Mouse (Mus musculus) lung, embryonic 15.5 days (tissue): ENCODE data around the gene Tbc1d2. TPM values are rescaled to one million over a fixed set of nuclear protein-coding genes. Genes with fewer than 3 reads are reported as not detected.

Experiments used
- ATAC-seq: fragments of 200-750 bp; cut with Nextera tagmentation; 2 replicates; pipeline ENCODE4 v1.8.0; 2017; ENCODE audit warnings: moderate number of reproducible peaks, borderline replicate concordance; ENCODE audit not compliant: low FRiP score, low TSS enrichment; ENCODE audit errors: extremely low read depth
- H3K27ac ChIP-seq: fragments of 300-500 bp; sonication (generic); 2 replicates; pipeline ENCODE4 v1.5.1; 2015; ENCODE audit warnings: moderate library complexity, mild to moderate bottlenecking, inconsistent platforms
- H3K27me3 ChIP-seq: fragments of 300-500 bp; sonication (generic); 2 replicates; pipeline ENCODE4 v1.6.1; 2015; ENCODE audit warnings: inconsistent platforms
- H3K36me3 ChIP-seq: fragments of 300-500 bp; sonication (generic); 2 replicates; pipeline ENCODE4 v1.6.1; 2015; ENCODE audit warnings: inconsistent platforms
- H3K4me1 ChIP-seq: fragments of 300-500 bp; sonication (generic); 2 replicates; pipeline ENCODE4 v1.6.1; 2015; ENCODE audit warnings: inconsistent platforms
- H3K4me2 ChIP-seq: fragments of 300-500 bp; sonication (generic); 2 replicates; pipeline ENCODE4 v1.6.1; 2015; ENCODE audit warnings: inconsistent platforms, mild to moderate bottlenecking, moderate library complexity
- H3K4me3 ChIP-seq: fragments of 300-500 bp; sonication (generic); 2 replicates; pipeline ENCODE4 v1.5.1; 2015; ENCODE audit warnings: mild to moderate bottlenecking, inconsistent platforms
- H3K9ac ChIP-seq: fragments of 300-500 bp; sonication (generic); 2 replicates; pipeline ENCODE4 v1.6.1; 2015; ENCODE audit warnings: inconsistent platforms
- H3K9me3 ChIP-seq: fragments of 300-500 bp; sonication (generic); 2 replicates; pipeline ENCODE4 v1.6.1; 2016; ENCODE audit warnings: inconsistent platforms
- WGBS: fragments of 180-500 bp; shearing (Covaris S2); methylation state at CpG from one replicate; pipeline ENCODE4 v1.1.7; 2015; 5-methylcytosine and 5-hydroxymethylcytosine counted together
- polyA plus RNA-seq: library from polyadenylated mRNA; unstranded; fragments of >200 nt; fragmentation: Nextera tagmentation; extraction: Ambion mirVana; gene quantifications from 2 replicates; pipeline ENCODE4 v1.2.1, GENCODE M21; 2015

The Tbc1d2 gene
- polyA plus RNA-seq, 1 experiment from 2014 or later, result 3.6 TPM

- Histone ChIP-seq H3K27ac (no peak overlapping the region), H3K4me2 (no peak overlapping the region), H3K4me3 (no peak overlapping the region), H3K9me3 (no peaks in the 10 kb centered on the region), H3K9ac (no peak overlapping the region), H3K36me3 (no peaks in the 10 kb centered on the region), H3K27me3 (no peaks in the 10 kb centered on the region), H3K4me1 (0 out of 2 replicates have a peak, but pooled peaks cover 3% of the 10 kb centered on the region)
- ATAC-seq, result no peak
- WGBS, result 11% methylated on average over 23 of the region's 23 CpGs
Measured at GRCm38 (mm10) chr4:46620330-46620729, 29.7 kb downstream of the Tbc1d2 start.

- no peak for ATAC-seq
- Histone ChIP-seq H3K36me3 (no peaks in the 10 kb centered on the region), H3K4me2 (no peak overlapping the region), H3K9me3 (no peaks in the 10 kb centered on the region), H3K4me3 (no peak overlapping the region), H3K9ac (no peak overlapping the region), H3K4me1 (0 out of 2 replicates have a peak, but pooled peaks cover 3% of the 10 kb centered on the region), H3K27me3 (no peaks in the 10 kb centered on the region), H3K27ac (no peak overlapping the region)
- WGBS, result 50% methylated on average over 11 of the region's 11 CpGs
Measured at GRCm38 (mm10) chr4:46618196-46618817, 31.7 kb downstream of the Tbc1d2 start.

- no peaks in the 10 kb centered on the region for H3K4me1 ChIP-seq
- H3K9me3 ChIP-seq, result no peaks in the 10 kb centered on the region
- ATAC-seq, result no peak
- no peak overlapping the region for H3K4me2 ChIP-seq
- no peak overlapping the region for H3K9ac ChIP-seq
- WGBS, result 62% methylated on average over 6 of the region's 6 CpGs
- no peak overlapping the region for H3K4me3 ChIP-seq
- no peaks in the 10 kb centered on the region for H3K27me3 ChIP-seq
- H3K36me3 ChIP-seq, result no peaks in the 10 kb centered on the region
- no peak overlapping the region for H3K27ac ChIP-seq
Measured at GRCm38 (mm10) chr4:46617408-46617807, 32.6 kb downstream of the Tbc1d2 start.

GRCm38 (mm10) chr4:46614641-46615040, 35.4 kb downstream of the Tbc1d2 start:
- no peak overlapping the region for H3K4me2 ChIP-seq
- no peak overlapping the region for H3K9ac ChIP-seq
- H3K36me3 ChIP-seq, result no peaks in the 10 kb centered on the region
- H3K9me3 ChIP-seq, result no peaks in the 10 kb centered on the region
- no peaks in the 10 kb centered on the region for H3K4me1 ChIP-seq
- no peak for ATAC-seq
- 73% methylated on average over 9 of the region's 9 CpGs for WGBS
- no peaks in the 10 kb centered on the region for H3K27me3 ChIP-seq
- H3K4me3 ChIP-seq, result no peak overlapping the region
- no peak overlapping the region for H3K27ac ChIP-seq

GRCm38 (mm10) chr4:46613618-46614017, 36.4 kb downstream of the Tbc1d2 start:
- no peaks in the 10 kb centered on the region for H3K4me1 ChIP-seq
- H3K9me3 ChIP-seq, result no peaks in the 10 kb centered on the region
- no peaks in the 10 kb centered on the region for H3K36me3 ChIP-seq
- H3K4me3 ChIP-seq, result no peak overlapping the region
- no peak overlapping the region for H3K9ac ChIP-seq
- WGBS, result 57% methylated on average over 12 of the region's 12 CpGs
- H3K27me3 ChIP-seq, result no peaks in the 10 kb centered on the region
- no peak overlapping the region for H3K27ac ChIP-seq
- ATAC-seq, result no peak
- no peak overlapping the region for H3K4me2 ChIP-seq

- no peaks in the 10 kb centered on the region for H3K4me1 ChIP-seq
- H3K4me3 ChIP-seq, result no peak overlapping the region
- H3K27me3 ChIP-seq, result no peaks in the 10 kb centered on the region
- 0% methylated on average over 4 of the region's 4 CpGs for WGBS
- no peak overlapping the region for H3K9ac ChIP-seq
- H3K4me2 ChIP-seq, result no peak overlapping the region
- no peaks in the 10 kb centered on the region for H3K9me3 ChIP-seq
- no peaks in the 10 kb centered on the region for H3K36me3 ChIP-seq
- ATAC-seq, result no peak
- H3K27ac ChIP-seq, result no peak overlapping the region
Measured at GRCm38 (mm10) chr4:46611181-46611580, 38.8 kb downstream of the Tbc1d2 start.

- no peak for ATAC-seq
- H3K36me3 ChIP-seq, result no peaks in the 10 kb centered on the region
Measured at GRCm38 (mm10) chr4:46607601-46608000, 42.4 kb downstream of the Tbc1d2 start.

GRCm38 (mm10) chr4:46605451-46605850, 44.6 kb downstream of the Tbc1d2 start:
- Histone ChIP-seq H3K4me2 (no peak overlapping the region), H3K27ac (no peak overlapping the region), H3K4me3 (no peak overlapping the region), H3K36me3 (no peaks in the 10 kb centered on the region), H3K27me3 (peaks cover 36% of the 10 kb centered on the region), H3K9ac (no peak overlapping the region), H3K4me1 (peaks cover 8% of the 10 kb centered on the region), H3K9me3 (no peaks in the 10 kb centered on the region)
- no peak for ATAC-seq
- 56% methylated on average over 11 of the region's 11 CpGs for WGBS

More at GRCm38 (mm10) chr4:46607601-46608000, 42.4 kb downstream of the Tbc1d2 start:
- H3K4me3 ChIP-seq, result no peak overlapping the region
- H3K27ac ChIP-seq, result no peak overlapping the region
- peaks cover 14% of the 10 kb centered on the region for H3K27me3 ChIP-seq
- no peak overlapping the region for H3K4me2 ChIP-seq
- no peak overlapping the region for H3K9ac ChIP-seq
- no peaks in the 10 kb centered on the region for H3K9me3 ChIP-seq
- 75% methylated on average over 3 of the region's 3 CpGs for WGBS
- H3K4me1 ChIP-seq, result no peaks in the 10 kb centered on the region

- no peak for ATAC-seq
- Histone ChIP-seq H3K4me2 (no peak overlapping the region), H3K4me3 (no peak overlapping the region), H3K9me3 (no peaks in the 10 kb centered on the region), H3K4me1 (peaks cover 13% of the 10 kb centered on the region), H3K9ac (no peak overlapping the region), H3K36me3 (no peaks in the 10 kb centered on the region), H3K27ac (no peak overlapping the region), H3K27me3 (peaks cover 55% of the 10 kb centered on the region)
- 46% methylated on average over 7 of the region's 7 CpGs for WGBS
Measured at GRCm38 (mm10) chr4:46602704-46603103, 47.3 kb downstream of the Tbc1d2 start.

- peaks cover 55% of the 10 kb centered on the region for H3K27me3 ChIP-seq
- peak; percentile 53; the same call in 1 of the 2 replicates for ATAC-seq
- WGBS, result under 1% methylated on average over 52 of the region's 66 CpGs
Measured at GRCm38 (mm10) chr4:46601844-46602423, 48.1 kb downstream of the Tbc1d2 start, which contains the start of gene Coro2a. Coro2a (minus strand) TSS chr4:46602202.

GRCm38 (mm10) chr4:46601258-46601843, 48.7 kb downstream of the Tbc1d2 start:
- Histone ChIP-seq H3K27me3 (peaks cover 60% of the 10 kb centered on the region), H3K27ac (no peak overlapping the region), H3K9ac (peak overlapping the region; percentile 59), H3K4me3 (peak overlapping the region; percentile 55), H3K9me3 (no peaks in the 10 kb centered on the region), H3K4me1 (peaks cover 13% of the 10 kb centered on the region), H3K36me3 (no peaks in the 10 kb centered on the region), H3K4me2 (peak overlapping the region; percentile 98)
- peak; percentile 15; the same call in 1 of the 2 replicates for ATAC-seq
- under 1% methylated on average over 46 of the region's 52 CpGs for WGBS

More at GRCm38 (mm10) chr4:46601844-46602423, 48.1 kb downstream of the Tbc1d2 start, which contains the start of gene Coro2a:
- H3K36me3 ChIP-seq, result no peaks in the 10 kb centered on the region
- H3K9ac ChIP-seq, result peak within 1 kb of the TSS; percentile 59
- H3K9me3 ChIP-seq, result no peaks in the 10 kb centered on the region
- H3K4me1 ChIP-seq, result peaks cover 13% of the 10 kb centered on the region
- H3K4me3 ChIP-seq, result peak within 1 kb of the TSS; percentile 55
- no peak within 1 kb of the TSS for H3K27ac ChIP-seq
- peak within 1 kb of the TSS; percentile 98 for H3K4me2 ChIP-seq
